Mouse (Mus musculus) testis, adult 2 months (tissue): Measurements from ENCODE around the gene B4galnt2.

Experiments used
- CTCF ChIP-seq: fragments of 200-500 bp; IDR thresholded peaks from 2 replicates; pipeline ENCODE4 v1.5.1; 2012; ENCODE audit warnings: low read depth, mild to moderate bottlenecking, inconsistent platforms, low read length, moderate library complexity; ENCODE audit not compliant: control insufficient read depth, insufficient read depth, insufficient replicate concordance
- POLR2A ChIP-seq: fragments of 200-500 bp; IDR thresholded peaks from 2 replicates; pipeline ENCODE4 v1.6.1; 2012; ENCODE audit warnings: low read depth, mild to moderate bottlenecking, inconsistent platforms, low read length, moderate library complexity; ENCODE audit not compliant: control insufficient read depth

DNA sequence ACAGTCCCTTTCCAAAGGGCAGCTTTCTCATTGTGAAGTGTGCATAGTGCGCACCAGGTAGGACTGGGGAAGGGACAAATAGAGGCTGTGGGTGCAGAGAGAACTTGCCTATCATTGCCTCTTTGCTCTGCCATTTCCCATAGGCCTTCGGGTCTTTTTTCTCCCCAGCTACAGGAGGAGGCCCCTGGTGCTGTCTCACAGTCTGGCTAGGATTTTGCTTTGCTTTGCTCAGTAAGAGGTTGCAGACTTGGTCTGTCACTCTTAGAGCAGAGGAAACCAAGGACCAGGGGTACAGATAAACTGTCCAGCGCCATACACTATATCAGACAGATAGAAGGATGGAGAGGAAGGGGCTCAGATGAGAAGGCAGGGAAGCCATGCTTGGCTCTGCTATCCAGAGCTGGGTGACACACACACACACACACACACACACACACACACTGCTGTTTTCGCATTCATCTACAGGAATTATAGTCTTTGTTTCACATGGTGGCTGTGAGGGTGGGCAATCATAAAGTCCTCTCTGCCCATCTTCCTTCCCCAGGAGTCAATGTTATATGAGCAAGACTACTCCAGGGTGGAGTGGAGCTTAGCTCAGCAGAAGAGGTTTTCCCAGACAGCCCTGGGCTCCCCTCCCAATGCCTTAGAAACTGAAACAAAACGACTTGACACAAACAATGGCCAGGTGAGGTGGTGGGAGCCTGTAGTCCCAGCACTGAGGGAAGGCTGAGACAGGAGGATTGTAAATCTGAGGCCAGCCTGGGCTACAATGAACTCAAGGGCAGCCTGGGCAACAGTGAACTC is 73.8 kb downstream of the B4galnt2 start:
- no peak for TF ChIP-seq POLR2A
- TF ChIP-seq CTCF, result no peak
